Mouse (Mus musculus) stomach, postnatal 0 days (tissue): ENCODE data around the gene Etfdh.

ENCODE experiments used
- CTCF ChIP-seq: IDR thresholded peaks from 2 replicates; pipeline ENCODE4 v1.5.1; 2016; ENCODE audit warnings: antibody characterized with exemption, low read depth, mild to moderate bottlenecking, moderate library complexity
- EP300 ChIP-seq: optimal IDR thresholded peaks from 2 replicates; pipeline ENCODE3; 2016; ENCODE audit warnings: antibody characterized with exemption

DNA sequence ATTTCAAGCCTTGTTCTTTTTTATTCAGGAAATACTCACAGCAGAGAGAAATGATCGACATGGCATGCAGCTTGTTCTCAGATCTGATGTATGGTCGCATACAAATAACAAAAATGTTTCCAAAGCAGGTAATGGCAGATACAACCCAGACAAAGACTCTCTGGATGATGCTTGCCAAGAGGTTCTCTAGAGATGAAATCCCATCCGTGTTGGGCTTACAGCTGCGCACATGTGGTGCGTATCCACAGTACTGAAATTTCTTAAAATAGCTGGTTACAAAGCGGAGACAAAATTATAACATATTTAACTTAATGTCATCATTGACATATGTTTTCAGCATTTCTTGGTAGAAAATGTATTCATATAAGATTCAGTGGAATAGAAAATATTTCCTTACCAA is 22.8 kb upstream of the Etfdh start:
- TF ChIP-seq CTCF (no peak), EP300 (no peak)
